Comparison of ENCODE assay signal across 12 mouse cellular contexts in genomic region chr6:119280761-119281160, GRCm38 (mm10). TPM values are rescaled to one million over a fixed set of nuclear protein-coding genes. Genes with fewer than 3 reads are reported as not detected.
DNase-seq lines count a peak whose midpoint lies in the region; ATAC-seq and TF ChIP-seq lines count a peak whose summit lies in the region.
"Had no signal": no experiment of that assay in that cellular context is flagged by ENCODE, and none has a peak within 500 bp of the region (broad histone marks: within the 10 kb centered on the region; RNA-seq: fewer than 3 reads in every experiment).

No protein-coding gene starts in this region.

- no peaks in the 10 kb centered on the region for H3K36me3 ChIP-seq in liver, adult 2 months (ENCODE audit: control insufficient read depth, insufficient read depth, low read length)
- no peaks in the 10 kb centered on the region for H3K36me3 ChIP-seq in intestine, embryonic 15.5 days
- H3K36me3 ChIP-seq: limb, embryonic 12.5 days; neural tube, embryonic 12.5 days had no signal

- no peak overlapping the region for H3K4me3 ChIP-seq in liver, adult 2 months (ENCODE audit: insufficient read depth, low read depth, low read length)
- no peak overlapping the region for H3K4me3 ChIP-seq in cortical plate, adult 2 months (ENCODE audit: insufficient read depth, low read length)
- no peak overlapping the region for H3K4me3 ChIP-seq in intestine, embryonic 15.5 days (replicated peaks)
- H3K4me3 ChIP-seq: limb, embryonic 12.5 days; neural tube, embryonic 12.5 days had no signal

- H3K4me2 ChIP-seq in intestine, embryonic 15.5 days (replicated peaks) = no peak overlapping the region
- H3K4me2 ChIP-seq: limb, embryonic 12.5 days; neural tube, embryonic 12.5 days had no signal

- no peaks in the 10 kb centered on the region for H3K79me2 ChIP-seq in liver, adult 2 months (ENCODE audit: control insufficient read depth, insufficient read depth, low read length)

- H3K9ac ChIP-seq in liver, adult 2 months (ENCODE audit: low read depth, low read length) = no peak overlapping the region
- H3K9ac ChIP-seq in intestine, embryonic 15.5 days = no peak overlapping the region
- H3K9ac ChIP-seq: limb, embryonic 12.5 days; neural tube, embryonic 12.5 days had no signal

- H3K27me3 ChIP-seq in liver, adult 2 months (ENCODE audit: control insufficient read depth, insufficient read depth, low read length) = no peaks in the 10 kb centered on the region
- H3K27me3 ChIP-seq in intestine, embryonic 15.5 days (replicated peaks) = no peaks in the 10 kb centered on the region
- H3K27me3 ChIP-seq: limb, embryonic 12.5 days; neural tube, embryonic 12.5 days had no signal

- peak; percentile 70 for DNase-seq in liver, adult 2 months (ENCODE audit: extremely low read depth, low read depth, low spot score)
- DNase-seq in liver = no peak
- DNase-seq in left cerebral cortex, adult 11 months (ENCODE audit: low spot score) = peak; percentile 57
- peak; percentile 52 to 69 for DNase-seq in right cerebral cortex, postnatal 36 days (ENCODE audit: low spot score in 2 of 2)
- no peak for DNase-seq in ovary, postnatal 14 days (ENCODE audit: low spot score)
- DNase-seq in yolk sac, embryonic 10.5 days (ENCODE audit: low spot score) = no peak
- DNase-seq: heart, postnatal 36 days had no signal

- TF ChIP-seq CTCF in liver, adult 2 months (IDR thresholded peaks at IDR 0.05; ENCODE audit: low read depth, low read length) = peak; percentile 29; the same call in 1 of the 2 replicates
- peak; percentile 34; the same call in 1 of the 2 replicates for TF ChIP-seq CTCF in cortical plate, adult 2 months (IDR thresholded peaks at IDR 0.05; ENCODE audit: extremely low read depth, insufficient read depth, low read length)

- TF ChIP-seq POLR2A in liver, adult 2 months (IDR thresholded peaks at IDR 0.05; ENCODE audit: extremely low read depth, insufficient read depth, low read length) = no peak
- no peak for TF ChIP-seq POLR2A in cortical plate, adult 2 months (IDR thresholded peaks at IDR 0.05; ENCODE audit: extremely low read depth, insufficient read depth, low read length)

- no peak for ATAC-seq in intestine, embryonic 15.5 days

- 39% methylated on average over 9 of the region's 9 CpGs for WGBS in liver, adult 2 months
- 70% methylated on average over 9 of the region's 9 CpGs for WGBS in intestine, embryonic 15.5 days

- no peaks in the 10 kb centered on the region for H3K9me3 ChIP-seq in intestine, embryonic 15.5 days
- H3K9me3 ChIP-seq: limb, embryonic 12.5 days had no signal

- H3K4me1 ChIP-seq in liver, adult 2 months (ENCODE audit: control insufficient read depth, insufficient read depth, low read length) = no peaks in the 10 kb centered on the region
- H3K4me1 ChIP-seq in cortical plate, adult 2 months (ENCODE audit: control insufficient read depth, insufficient read depth, low read length) = peaks cover 6% of the 10 kb centered on the region
- H3K4me1 ChIP-seq in intestine, embryonic 15.5 days (replicated peaks) = no peaks in the 10 kb centered on the region
- H3K4me1 ChIP-seq: limb, embryonic 12.5 days had no signal

- H3K27ac ChIP-seq in liver, adult 2 months (replicated peaks; ENCODE audit: insufficient read depth, low read depth, low read length) = no peak overlapping the region
- no peak overlapping the region for H3K27ac ChIP-seq in cortical plate, adult 2 months (ENCODE audit: insufficient read depth, low read length)
- H3K27ac ChIP-seq in intestine, embryonic 15.5 days = no peak overlapping the region
- H3K27ac ChIP-seq: limb, embryonic 12.5 days; neural tube, embryonic 12.5 days had no signal

RNA-seq across cellular contexts. Expression of gene Cacna2d4, which starts 44.4 kb away (rescaled TPM):
- 0.28 TPM in 1 of 2 replicates, not detected in the other for total RNA-seq in liver, adult 2 months (2014; rRNA removed)
- not detected in 2 replicates for polyA plus RNA-seq in liver, adult 2 months (2012; rRNA removed)
- polyA plus RNA-seq in cortical plate, adult 2 months (2012; rRNA removed) = 2.9 and 3.1 TPM in 2 replicates
- 0.04 and 0.30 TPM in 2 replicates for polyA plus RNA-seq in intestine, embryonic 15.5 days (2015; fragmentation: Nextera tagmentation; extraction: Ambion mirVana)
- total RNA-seq: heart, postnatal 36 days had no signal
- polyA plus RNA-seq: limb, embryonic 12.5 days; stomach, embryonic 16.5 days had no signal

RNA-seq across cellular contexts. Expression of gene Lrtm2, which starts 49.8 kb away (rescaled TPM):
- under 0.01 TPM in 2 replicates for total RNA-seq in liver, adult 2 months (2014; rRNA removed)
- 0.05 and 0.17 TPM in 2 replicates for polyA plus RNA-seq in liver, adult 2 months (2012; rRNA removed)
- 49.9 and 50.2 TPM in 2 replicates for polyA plus RNA-seq in cortical plate, adult 2 months (2012; rRNA removed)
- 0.29 and 0.49 TPM in 2 replicates for polyA plus RNA-seq in intestine, embryonic 15.5 days (2015; fragmentation: Nextera tagmentation; extraction: Ambion mirVana)
- polyA plus RNA-seq: limb, embryonic 12.5 days had no signal

Comparison
In these comparisons a context has a peak if more than half of its experiments do, and no peak if none do; other contexts are left out.
1. DNase-seq: peak in liver, adult 2 months (single experiment), left cerebral cortex, adult 11 months (single experiment) and right cerebral cortex, postnatal 36 days (2 of 2); none in liver (single experiment), ovary, postnatal 14 days (single experiment) and yolk sac, embryonic 10.5 days (single experiment).
2. RNA of gene Lrtm2, which starts 49.8 kb away (polyA plus RNA-seq): 49.9 to 50.2 TPM in cortical plate, adult 2 months; 0.29 to 0.49 TPM in intestine, embryonic 15.5 days and 0.05 to 0.17 TPM in liver, adult 2 months; every median in the first group is over 10 times any median in the second.